Mouse (Mus musculus): ENCODE measurements around the gene Dmrtc2.

DNA sequence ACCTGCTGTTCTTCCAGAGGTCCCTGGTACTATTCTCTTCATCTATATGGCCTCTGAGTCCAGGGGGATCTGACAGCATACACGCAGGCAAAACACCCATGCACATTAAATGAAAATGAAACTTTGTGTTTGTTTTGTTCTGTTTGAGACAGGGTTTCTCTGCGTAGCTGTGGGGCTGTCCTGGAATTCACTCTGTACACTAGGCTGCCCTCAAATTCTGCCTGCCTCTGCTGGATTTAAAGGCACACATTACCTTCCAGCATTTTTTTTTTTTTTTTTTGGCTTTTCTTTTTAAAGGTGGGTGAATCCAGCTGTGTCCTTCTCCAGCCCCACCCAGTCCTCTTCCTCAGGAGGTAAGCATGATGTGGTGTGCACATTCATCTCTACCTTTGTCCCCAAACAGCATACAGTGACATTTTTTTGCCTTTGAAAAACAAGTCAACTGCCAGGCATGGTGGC is 22.3 kb downstream of the Dmrtc2 start:
- TF ChIP-seq EP300 (IDR thresholded peaks at IDR 0.05): no peak
- no peak for TF ChIP-seq CTCF (IDR thresholded peaks at IDR 0.05)
